Comparison of ENCODE assay signal across 8 mouse cellular contexts in the genomic region with DNA sequence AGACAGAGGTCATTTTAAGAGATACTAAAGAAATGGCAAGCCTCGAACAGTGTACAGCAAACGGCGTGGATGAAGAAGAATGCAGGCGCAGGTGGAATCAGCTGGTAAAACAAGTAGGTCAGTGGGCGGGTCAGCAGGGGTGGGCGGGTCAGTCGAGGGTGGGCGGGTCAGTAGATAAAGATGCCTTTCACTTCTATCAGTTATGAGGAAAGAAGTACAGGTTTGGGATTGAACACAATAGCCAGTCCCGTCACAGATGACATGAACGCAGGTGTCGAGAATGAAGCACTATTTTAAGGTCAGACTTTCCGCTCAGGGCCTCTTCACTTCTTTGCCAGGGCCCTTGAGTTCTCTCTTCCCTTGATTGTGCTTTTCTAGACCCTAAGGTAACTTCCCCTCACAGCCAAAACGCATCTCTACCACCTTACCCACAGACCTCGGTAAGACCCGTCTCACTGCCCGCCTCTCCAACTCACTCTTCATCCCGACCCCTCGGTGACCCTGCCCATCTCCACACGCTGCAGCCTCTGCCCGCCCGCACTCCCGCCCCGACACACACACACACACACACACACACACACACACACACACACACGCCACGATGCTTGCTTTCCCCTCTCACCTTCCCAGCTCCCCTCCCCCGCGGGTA. TPM values are rescaled to one million over a fixed set of nuclear protein-coding genes. Genes with fewer than 3 reads are reported as not detected.
A peak's percentile ranks its signal among the peaks of the same experiment; 100 is the strongest.
DNase-seq lines count a peak whose midpoint lies in the region; ATAC-seq lines count a peak whose summit lies in the region.

No protein-coding gene starts in this region.

- peak; percentile 32 for DNase-seq in adrenal gland, postnatal 14 days
- DNase-seq in adrenal gland, adult 8-10 months: no peak
- DNase-seq in 3T3-L1 (ENCODE audit: low read depth, low spot score): peak; percentile 24
- peak; percentile 31 for DNase-seq in retina, embryonic 14.5 days (ENCODE audit: low spot score)
- no peak for DNase-seq in frontal cortex, postnatal 10 days (ENCODE audit: low spot score in 2 of 2)
- no peak for DNase-seq in cerebellum, adult 9-11 months

- peak overlapping the region; percentile 61 for H3K4me3 ChIP-seq in forebrain, embryonic 13.5 days
- peak overlapping the region; percentile 65 for H3K4me3 ChIP-seq in limb, embryonic 15.5 days

- H3K9ac ChIP-seq in forebrain, embryonic 13.5 days: peak overlapping the region; percentile 72
- peak overlapping the region; percentile 45; the same call in 1 of the 2 replicates for H3K9ac ChIP-seq in limb, embryonic 15.5 days

- H3K9me3 ChIP-seq in forebrain, embryonic 13.5 days (replicated peaks): no peaks in the 10 kb centered on the region
- no peaks in the 10 kb centered on the region for H3K9me3 ChIP-seq in limb, embryonic 15.5 days

- 0 out of 2 replicates have a peak overlapping the region, but pooled peaks have one; percentile 40 for H3K27ac ChIP-seq in forebrain, embryonic 13.5 days
- H3K27ac ChIP-seq in limb, embryonic 15.5 days: peak overlapping the region; percentile 51; the same call in 1 of the 2 replicates

- no peak for ATAC-seq in forebrain, embryonic 13.5 days
- peak; percentile 41; the same call in 1 of the 2 replicates for ATAC-seq in limb, embryonic 15.5 days (ENCODE audit: insufficient number of reproducible peaks, low FRiP score, low TSS enrichment, low read depth)

- WGBS in forebrain, embryonic 13.5 days: 11% methylated on average over 25 of the region's 27 CpGs
- 7% methylated on average over 27 of the region's 27 CpGs for WGBS in limb, embryonic 15.5 days

- peaks cover 29% of the 10 kb centered on the region for H3K4me1 ChIP-seq in forebrain, embryonic 13.5 days
- H3K4me1 ChIP-seq in limb, embryonic 15.5 days: peaks cover 16% of the 10 kb centered on the region

- peak overlapping the region; percentile 76 for H3K4me2 ChIP-seq in forebrain, embryonic 13.5 days
- H3K4me2 ChIP-seq in limb, embryonic 15.5 days: peak overlapping the region; percentile 68

- peaks cover 9% of the 10 kb centered on the region for H3K36me3 ChIP-seq in forebrain, embryonic 13.5 days (ENCODE audit: poor library complexity, severe bottlenecking)
- peaks cover 2% of the 10 kb centered on the region; the same call in 1 of the 2 replicates for H3K36me3 ChIP-seq in limb, embryonic 15.5 days

- no peaks in the 10 kb centered on the region for H3K27me3 ChIP-seq in forebrain, embryonic 13.5 days
- H3K27me3 ChIP-seq in limb, embryonic 15.5 days: no peaks in the 10 kb centered on the region

RNA-seq across cellular contexts. Expression of a gene that starts 0.5 kb away (rescaled TPM):
- total RNA-seq in adrenal gland, postnatal 14 days (2021): 5.0 and 6.5 TPM in 2 replicates
- 10 to 100 TPM in 1 of 4 experiments, 1 to 10 TPM in 3; 5.5 to 13.4 (median 8.9) TPM for total RNA-seq in adrenal gland, adult 8-10 months (2022)
- 4.9 and 5.4 TPM in 2 replicates for polyA plus RNA-seq in forebrain, embryonic 13.5 days (2015; fragmentation: Nextera tagmentation; extraction: Ambion mirVana)
- polyA plus RNA-seq in limb, embryonic 15.5 days (2015; fragmentation: Nextera tagmentation; extraction: Ambion mirVana): 4.0 and 4.1 TPM in 2 replicates

RNA-seq across cellular contexts. Expression of a gene that starts 9.0 kb away (rescaled TPM):
- 0.48 and 0.98 TPM in 2 replicates for total RNA-seq in adrenal gland, postnatal 14 days (2021)
- total RNA-seq in adrenal gland, adult 8-10 months (2022): 1 to 10 TPM in 2 of 4 experiments, under 1 TPM in 2; 0.63 to 3.3 (median 1.6) TPM
- polyA plus RNA-seq in forebrain, embryonic 13.5 days (2015; fragmentation: Nextera tagmentation; extraction: Ambion mirVana): 1.4 and 1.6 TPM in 2 replicates
- 0.72 and 0.76 TPM in 2 replicates for polyA plus RNA-seq in limb, embryonic 15.5 days (2015; fragmentation: Nextera tagmentation; extraction: Ambion mirVana)

RNA-seq across cellular contexts. Expression of a gene that starts 45.1 kb away (rescaled TPM):
- 79.0 and 79.8 TPM in 2 replicates for total RNA-seq in adrenal gland, postnatal 14 days (2021)
- total RNA-seq in adrenal gland, adult 8-10 months (2022): 10 to 100 TPM; 73.1 to 83.0 (median 79.9) TPM
- 34.9 and 38.2 TPM in 2 replicates for polyA plus RNA-seq in forebrain, embryonic 13.5 days (2015; fragmentation: Nextera tagmentation; extraction: Ambion mirVana)
- polyA plus RNA-seq in limb, embryonic 15.5 days (2015; fragmentation: Nextera tagmentation; extraction: Ambion mirVana): 33.1 and 40.7 TPM in 2 replicates

Comparison
In these comparisons a context has a peak if more than half of its experiments do, and no peak if none do; other contexts are left out.
1. DNase-seq: peak in adrenal gland, postnatal 14 days (single experiment), 3T3-L1 (single experiment) and retina, embryonic 14.5 days (single experiment); none in adrenal gland, adult 8-10 months (single experiment), frontal cortex, postnatal 10 days (0 of 2) and cerebellum, adult 9-11 months (single experiment).